Mouse (Mus musculus) cortical plate, adult 2 months (tissue): ENCODE data around the gene Prmt8.

Source experiments
- CTCF ChIP-seq: fragments of 200-500 bp; IDR thresholded peaks from 2 replicates; pipeline ENCODE4 v1.5.1; 2011; ENCODE audit warnings: mild to moderate bottlenecking, control low read depth, low read length; ENCODE audit not compliant: insufficient read depth; ENCODE audit errors: extremely low read depth
- POLR2A ChIP-seq: fragments of 200-500 bp; IDR thresholded peaks from 2 replicates; pipeline ENCODE4 v1.6.1; 2011; ENCODE audit warnings: mild to moderate bottlenecking, low read length, control low read depth; ENCODE audit not compliant: insufficient read depth; ENCODE audit errors: extremely low read depth

DNA sequence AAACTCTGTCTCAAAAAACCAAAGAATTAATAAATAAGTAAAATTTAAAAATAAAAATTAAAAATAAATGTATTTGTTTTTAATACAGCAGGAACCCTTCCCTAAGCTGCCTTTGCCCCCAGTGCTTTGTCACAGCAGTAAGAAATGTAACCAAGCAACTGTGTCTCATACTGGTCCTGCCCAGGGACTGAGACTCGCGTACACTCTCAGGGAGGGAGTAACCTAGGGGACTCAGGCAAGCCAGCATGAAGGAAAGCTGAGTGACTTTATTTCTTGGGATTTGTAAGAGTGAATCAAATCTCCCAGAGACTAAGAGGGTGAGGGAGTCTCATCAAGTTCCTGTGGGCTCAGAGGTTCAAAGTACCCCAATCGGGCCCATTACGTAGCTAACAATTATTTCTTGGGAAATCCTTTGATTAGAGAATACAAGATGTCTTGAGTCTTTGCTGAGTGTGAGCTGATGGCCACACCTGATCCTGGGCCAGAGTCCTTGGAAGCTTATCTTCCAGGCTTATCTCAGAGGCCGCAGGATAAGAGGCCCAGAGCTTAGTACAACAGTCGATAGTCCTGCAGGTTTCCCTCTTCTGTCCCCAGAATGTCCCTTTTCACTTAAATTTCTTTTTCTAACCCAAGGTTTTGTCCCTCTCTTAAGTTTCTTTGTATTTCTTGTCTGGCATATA is 82.0 kb downstream of the Prmt8 start:
- TF ChIP-seq POLR2A (no peak), CTCF (no peak)
